Mouse (Mus musculus) hindbrain, embryonic 11.5 days (tissue): ENCODE results near the gene B4galt1. TPM values are rescaled to one million over a fixed set of nuclear protein-coding genes. Genes with fewer than 3 reads are reported as not detected.
A peak's percentile ranks its signal among the peaks of the same experiment; 100 is the strongest.

Source experiments
- ATAC-seq: fragments of 200-750 bp; cut with Nextera tagmentation; 2 replicates; pipeline ENCODE4 v1.8.0; 2017; ENCODE audit warnings: mild to moderate bottlenecking, moderate TSS enrichment, moderate library complexity; ENCODE audit not compliant: low FRiP score
- DNase-seq: peaks from one replicate; pipeline ENCODE4 v3.0.0-alpha.2; 2015; ENCODE audit warnings: low spot score
- H3K27ac ChIP-seq: fragments of 300-500 bp; sonication (generic); 2 replicates; pipeline ENCODE4 v1.5.1; 2014; ENCODE audit warnings: mild to moderate bottlenecking, low read depth, low read length
- H3K27me3 ChIP-seq: fragments of 300-500 bp; sonication (generic); 2 replicates; pipeline ENCODE4 v1.6.1; 2014; ENCODE audit warnings: mild to moderate bottlenecking, low read length, moderate library complexity, mixed read lengths; ENCODE audit not compliant: control insufficient read depth, insufficient read depth
- H3K36me3 ChIP-seq: fragments of 300-500 bp; sonication (generic); 2 replicates; pipeline ENCODE4 v1.6.1; 2014; ENCODE audit warnings: mild to moderate bottlenecking, low read length, moderate library complexity, mixed read lengths; ENCODE audit not compliant: control insufficient read depth, insufficient read depth
- H3K4me1 ChIP-seq: fragments of 300-500 bp; sonication (generic); replicated peaks from 2 replicates; pipeline ENCODE4 v1.6.1; 2014; ENCODE audit warnings: low read length, mixed read lengths; ENCODE audit not compliant: control insufficient read depth, insufficient read depth
- H3K4me2 ChIP-seq: fragments of 300-500 bp; sonication (generic); replicated peaks from 2 replicates; pipeline ENCODE4 v1.6.1; 2014; ENCODE audit warnings: mild to moderate bottlenecking, low read depth, low read length
- H3K4me3 ChIP-seq: fragments of 300-500 bp; sonication (generic); 2 replicates; pipeline ENCODE4 v1.5.1; 2014; ENCODE audit warnings: low read depth, low read length
- H3K9ac ChIP-seq: fragments of 300-500 bp; sonication (generic); 2 replicates; pipeline ENCODE4 v1.6.1; 2014; ENCODE audit warnings: low read depth, low read length
- H3K9me3 ChIP-seq: fragments of 300-500 bp; sonication (generic); 2 replicates; pipeline ENCODE4 v1.6.1; 2016; ENCODE audit warnings: low read length; ENCODE audit not compliant: control insufficient read depth
- WGBS: fragments of 180-500 bp; shearing (Covaris S2); extraction: QIAGEN DNeasy Blood & Tissue Kit; methylation state at CpG from one replicate; pipeline ENCODE4 v1.1.7; 2014; 5-methylcytosine and 5-hydroxymethylcytosine counted together
- polyA plus RNA-seq: library from polyadenylated mRNA; unstranded; fragments of >200 nt; fragmentation: Nextera tagmentation; extraction: Ambion mirVana; gene quantifications from 2 replicates; pipeline ENCODE4 v1.2.1, GENCODE M21; 2014

The B4galt1 gene
- polyA plus RNA-seq, 1 experiment from 2014 or later = 16.2 TPM

DNA sequence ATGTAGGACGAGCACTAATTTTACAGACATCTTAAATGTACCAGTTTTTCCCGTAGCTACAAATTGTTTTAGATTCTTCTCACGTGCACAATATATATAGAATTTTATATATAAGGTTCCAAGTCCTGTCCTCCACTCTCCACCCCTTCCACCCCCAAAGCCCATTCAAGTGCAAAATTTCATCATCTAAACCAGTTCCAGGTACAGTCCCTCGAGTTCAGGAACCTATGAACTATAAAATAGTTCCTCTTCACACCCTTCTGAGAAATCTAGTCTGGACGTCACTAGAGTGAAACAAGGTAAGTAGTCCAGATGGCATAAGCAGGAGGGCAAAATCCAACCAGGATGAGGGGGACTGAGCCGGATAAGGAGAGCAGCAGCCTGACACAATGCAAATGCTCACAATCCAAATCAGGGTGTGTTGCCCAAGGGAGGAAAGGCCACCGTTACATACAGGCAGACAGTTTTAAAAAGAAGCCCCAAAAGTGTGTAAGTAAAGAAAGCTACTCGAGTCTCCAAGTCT lies 4.1 kb upstream of the B4galt1 start:
- Histone ChIP-seq H3K9ac (no peak overlapping the region), H3K36me3 (no peaks in the 10 kb centered on the region), H3K4me3 (no peak overlapping the region), H3K4me1 (no peaks in the 10 kb centered on the region), H3K27me3 (no peaks in the 10 kb centered on the region), H3K27ac (no peak overlapping the region), H3K4me2 (no peak overlapping the region), H3K9me3 (no peaks in the 10 kb centered on the region)
- WGBS = 80% methylated on average over 8 of the region's 8 CpGs
- no peak for DNase-seq
- ATAC-seq = no peak

DNA sequence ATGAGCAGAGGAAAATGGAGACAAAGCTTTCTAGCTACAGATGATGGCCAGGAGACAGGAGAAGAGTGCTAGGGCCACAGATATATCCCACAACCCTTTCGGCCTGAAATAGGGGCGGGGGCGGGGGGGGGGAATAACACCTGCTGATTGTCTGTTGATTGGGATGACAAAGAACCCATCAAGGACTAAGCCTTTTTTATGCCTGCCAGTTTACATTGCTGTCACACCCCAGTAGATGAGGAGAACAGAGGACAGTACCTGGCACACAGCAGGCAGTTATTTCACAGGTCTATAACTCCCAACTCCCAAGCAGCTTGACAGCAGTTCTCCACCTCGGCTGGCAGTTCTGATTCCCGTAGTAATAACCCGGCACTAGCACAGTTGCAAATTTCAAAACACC lies 2.8 kb upstream of the B4galt1 start:
- DNase-seq = no peak
- Histone ChIP-seq H3K4me1 (peaks cover 3% of the 10 kb centered on the region; the same call in 1 of the 2 replicates), H3K9ac (no peak overlapping the region), H3K36me3 (no peaks in the 10 kb centered on the region), H3K4me3 (no peak overlapping the region), H3K9me3 (no peaks in the 10 kb centered on the region), H3K27ac (no peak overlapping the region), H3K27me3 (no peaks in the 10 kb centered on the region), H3K4me2 (no peak overlapping the region)
- no peak for ATAC-seq
- 80% methylated on average over 6 of the region's 6 CpGs for WGBS

GRCm38 (mm10) chr4:40854387-40854933 lies 655 bp upstream of the B4galt1 start:
- 0 out of 2 replicates have a peak overlapping the region, but pooled peaks have one; percentile 51 for H3K27ac ChIP-seq
- 16% methylated on average over 18 of the region's 18 CpGs for WGBS
- peak overlapping the region; percentile 58 for H3K9ac ChIP-seq
- H3K4me1 ChIP-seq = peaks cover 3% of the 10 kb centered on the region; the same call in 1 of the 2 replicates
- ATAC-seq (no peak), DNase-seq (no peak)
- H3K9me3 ChIP-seq = no peaks in the 10 kb centered on the region
- H3K36me3 ChIP-seq = no peaks in the 10 kb centered on the region
- no peaks in the 10 kb centered on the region for H3K27me3 ChIP-seq
- peak overlapping the region; percentile 76 for H3K4me3 ChIP-seq
- H3K4me2 ChIP-seq = peak overlapping the region; percentile 40

DNA sequence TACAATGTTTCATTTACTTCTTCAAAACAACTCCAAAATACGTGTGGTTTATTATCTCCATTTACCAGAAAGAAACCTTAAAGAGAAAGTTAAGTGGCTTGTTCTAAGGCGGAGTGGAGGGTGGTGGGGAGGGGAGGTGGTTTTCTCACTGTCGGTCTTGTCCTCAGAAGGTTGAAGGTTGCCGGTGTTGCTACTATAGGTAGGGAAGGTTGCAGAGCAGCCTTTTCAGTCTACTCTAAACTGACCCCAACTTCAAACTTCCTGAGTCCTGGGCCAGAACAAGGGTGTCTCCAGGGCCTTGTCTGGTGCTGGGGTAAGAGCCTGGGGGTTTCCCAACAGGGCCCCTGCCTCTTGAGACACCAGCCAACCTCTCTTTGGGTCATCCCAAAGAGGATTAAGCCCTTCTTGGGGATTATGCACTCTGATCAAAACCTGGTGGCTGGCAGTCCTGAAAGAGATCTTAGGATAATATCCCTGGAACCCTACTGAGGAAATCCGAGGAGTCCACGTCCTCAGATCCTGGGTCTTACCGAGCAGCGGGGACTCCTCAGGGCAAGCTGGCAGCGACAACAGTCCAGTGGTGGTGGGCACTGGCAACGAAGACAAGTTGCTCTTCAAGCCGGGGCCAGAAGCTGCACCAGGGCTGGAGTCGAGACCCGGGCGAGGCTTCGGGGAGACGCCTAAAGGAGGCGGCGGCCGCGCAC lies 792 bp downstream of the B4galt1 start:
- no peak for DNase-seq
- ATAC-seq = no peak
- H3K9me3 ChIP-seq = no peaks in the 10 kb centered on the region
- H3K36me3 ChIP-seq = no peaks in the 10 kb centered on the region
- H3K9ac ChIP-seq = peak overlapping the region; percentile 90
- peaks cover 3% of the 10 kb centered on the region; the same call in 1 of the 2 replicates for H3K4me1 ChIP-seq
- H3K4me2 ChIP-seq = peak overlapping the region; percentile 94
- H3K27ac ChIP-seq = peak overlapping the region; percentile 87
- WGBS = 1% methylated on average over 15 of the region's 20 CpGs
- H3K4me3 ChIP-seq = peak overlapping the region; percentile 76
- H3K27me3 ChIP-seq = no peaks in the 10 kb centered on the region

DNA sequence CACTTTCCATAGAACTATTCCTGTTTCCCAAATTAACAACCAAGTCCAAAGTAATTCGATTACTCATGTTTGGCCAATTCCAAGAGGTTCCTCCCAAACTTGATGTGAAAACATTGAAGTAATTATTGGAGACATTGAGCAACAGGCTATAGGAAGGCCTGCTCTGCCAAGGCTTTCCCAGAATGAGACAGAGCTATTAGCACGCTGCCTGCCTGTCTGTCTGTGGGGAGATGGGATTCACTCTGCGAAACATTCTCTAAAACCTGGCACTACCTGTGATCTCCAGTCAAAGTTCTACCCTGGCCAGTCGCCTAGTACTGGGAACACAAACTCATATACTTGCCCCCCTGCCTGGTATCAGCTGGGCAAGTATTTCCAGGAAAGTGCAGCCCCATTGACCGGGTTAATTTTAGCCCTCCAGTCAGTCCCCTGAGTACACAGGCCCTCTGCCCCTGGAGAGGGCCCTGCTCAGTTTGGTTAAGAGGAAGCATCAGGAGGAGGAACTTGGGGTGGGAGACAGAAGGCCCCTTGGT lies 1.5 kb downstream of the B4galt1 start:
- H3K4me3 ChIP-seq = peak overlapping the region; percentile 76; the same call in 1 of the 2 replicates
- H3K27ac ChIP-seq = no peak overlapping the region
- 44% methylated on average over 5 of the region's 5 CpGs for WGBS
- DNase-seq (no peak), ATAC-seq (no peak)
- no peaks in the 10 kb centered on the region for H3K27me3 ChIP-seq
- H3K4me2 ChIP-seq = peak overlapping the region; percentile 94
- no peaks in the 10 kb centered on the region for H3K36me3 ChIP-seq
- peaks cover 3% of the 10 kb centered on the region; the same call in 1 of the 2 replicates for H3K4me1 ChIP-seq
- H3K9ac ChIP-seq = peak overlapping the region; percentile 90; the same call in 1 of the 2 replicates
- H3K9me3 ChIP-seq = no peaks in the 10 kb centered on the region

- Histone ChIP-seq H3K4me3 (no peak overlapping the region), H3K9ac (no peak overlapping the region), H3K27me3 (no peaks in the 10 kb centered on the region), H3K9me3 (no peaks in the 10 kb centered on the region), H3K36me3 (no peaks in the 10 kb centered on the region), H3K4me2 (no peak overlapping the region; the same call in 1 of the 2 replicates), H3K27ac (no peak overlapping the region), H3K4me1 (peaks cover 3% of the 10 kb centered on the region; the same call in 1 of the 2 replicates)
- ATAC-seq = no peak
- no peak for DNase-seq
- 81% methylated on average over 4 of the region's 4 CpGs for WGBS
Observed at GRCm38 (mm10) chr4:40851763-40852248, 2.0 kb downstream of the B4galt1 start.

DNA sequence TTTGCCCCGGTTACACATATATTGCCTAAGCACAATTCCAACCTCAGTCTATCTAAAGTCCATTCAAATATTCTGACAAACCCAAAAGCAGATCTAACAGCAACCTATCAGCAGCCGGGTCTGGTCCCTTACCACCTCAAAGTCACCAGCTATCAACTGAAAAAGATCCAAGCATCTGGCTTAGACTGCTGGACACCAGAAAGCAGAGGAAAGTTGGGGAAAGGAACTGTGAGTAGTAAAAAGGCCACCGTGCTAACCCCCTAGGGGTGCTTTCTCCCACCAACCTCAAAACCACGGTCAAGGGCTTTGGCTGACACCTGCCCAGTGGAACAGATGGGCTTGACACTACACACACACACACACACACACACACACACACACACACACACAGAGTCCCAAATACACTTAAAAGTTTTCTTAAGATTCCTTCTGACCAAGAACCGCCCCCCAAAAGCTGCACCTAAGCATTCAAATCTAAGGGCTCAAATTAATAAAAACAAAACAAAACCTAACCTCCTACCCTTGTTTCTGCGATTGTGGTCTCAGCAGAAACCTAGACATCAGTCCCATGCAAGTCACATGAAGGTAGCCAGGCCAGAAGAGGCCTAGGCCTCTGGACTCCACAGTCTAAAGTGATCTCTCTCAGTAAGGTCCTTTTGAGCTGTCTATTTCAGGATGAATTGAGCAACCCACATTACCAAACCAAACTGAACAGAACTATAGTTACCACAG lies 2.6 kb downstream of the B4galt1 start:
- no peak overlapping the region for H3K9ac ChIP-seq
- WGBS = 87% methylated on average over 6 of the region's 6 CpGs
- no peak overlapping the region for H3K4me3 ChIP-seq
- ATAC-seq (no peak), DNase-seq (no peak)
- H3K27me3 ChIP-seq = no peaks in the 10 kb centered on the region
- H3K4me2 ChIP-seq = no peak overlapping the region
- no peak overlapping the region for H3K27ac ChIP-seq
- H3K36me3 ChIP-seq = no peaks in the 10 kb centered on the region
- peaks cover 3% of the 10 kb centered on the region; the same call in 1 of the 2 replicates for H3K4me1 ChIP-seq
- H3K9me3 ChIP-seq = no peaks in the 10 kb centered on the region

DNA sequence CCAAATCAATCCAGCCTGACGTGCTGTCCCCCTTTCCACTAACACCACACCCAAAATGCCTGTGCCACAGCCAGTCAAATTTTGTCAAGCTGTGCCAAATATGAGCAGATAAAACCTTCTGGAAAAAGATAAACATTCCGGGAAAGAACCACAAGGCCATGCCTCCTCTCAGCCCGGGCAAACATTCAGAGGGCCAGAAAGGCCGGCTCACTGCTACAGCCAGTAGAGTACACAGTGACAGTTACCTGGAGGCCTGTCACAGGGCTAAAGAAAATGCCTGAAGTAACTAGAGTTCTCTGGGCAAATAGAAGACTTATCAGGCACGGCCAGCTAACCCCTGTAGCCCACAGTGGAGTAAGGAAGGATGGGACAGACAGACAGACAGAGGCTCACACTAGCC lies 3.2 kb downstream of the B4galt1 start:
- no peak overlapping the region for H3K27ac ChIP-seq
- no peak overlapping the region for H3K9ac ChIP-seq
- no peak overlapping the region for H3K4me2 ChIP-seq
- H3K36me3 ChIP-seq = no peaks in the 10 kb centered on the region
- ATAC-seq (no peak), DNase-seq (no peak)
- H3K4me3 ChIP-seq = no peak overlapping the region
- no peaks in the 10 kb centered on the region for H3K27me3 ChIP-seq
- 86% methylated on average over 5 of the region's 5 CpGs for WGBS
- H3K4me1 ChIP-seq = peaks cover 3% of the 10 kb centered on the region; the same call in 1 of the 2 replicates
- no peaks in the 10 kb centered on the region for H3K9me3 ChIP-seq
